Mouse (Mus musculus) naive thymus-derived CD4-positive, alpha-beta T cell, adult 2 months (primary cell): ENCODE measurements around the gene Fnip1.
"Not testable (repeated sequence)": the region's sequence is repeated elsewhere in the genome, so short reads cannot be mapped to it uniquely, and the experiment has no call there.

Experiments
- DNase-seq: peaks from one replicate; pipeline ENCODE4 v3.0.0-alpha.2; 2011; ENCODE audit warnings: low read depth

Gene Fnip1

DNA sequence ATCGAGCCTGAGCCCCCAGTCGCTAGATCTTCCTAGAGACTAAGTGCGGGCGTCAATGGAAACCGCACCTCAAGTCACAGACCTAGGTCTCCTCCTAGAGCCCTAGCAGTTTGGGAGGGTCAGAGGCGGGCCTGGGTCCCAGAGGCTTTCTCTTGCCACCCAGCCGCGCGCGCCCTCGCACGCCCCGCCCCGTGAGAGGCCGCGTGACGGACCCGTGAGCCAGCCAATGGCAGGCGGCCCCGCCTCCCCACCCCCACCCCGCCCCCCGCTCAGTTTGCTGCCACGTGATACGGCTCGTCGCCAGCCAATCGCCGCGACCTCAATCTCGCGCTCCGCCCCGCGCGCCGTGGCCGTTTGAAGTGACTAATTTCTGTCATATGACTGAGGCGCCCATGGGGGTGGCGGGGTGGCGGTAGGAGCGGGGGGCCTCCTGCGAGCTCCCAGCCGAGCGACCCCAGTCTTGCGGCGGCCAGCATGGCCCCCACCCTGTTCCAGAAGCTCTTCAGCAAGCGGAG is at the start of gene Fnip1:
Fnip1 (plus strand) TSS at position 377 of the 515 bp plus-strand sequence.
- DNase-seq = peak; percentile 94

GRCm38 (mm10) chr11:54390386-54390785 is 47.6 kb upstream of the Fnip1 start:
- no peak for DNase-seq

GRCm38 (mm10) chr11:54391326-54391725 is 46.7 kb upstream of the Fnip1 start:
- DNase-seq = no peak

DNA sequence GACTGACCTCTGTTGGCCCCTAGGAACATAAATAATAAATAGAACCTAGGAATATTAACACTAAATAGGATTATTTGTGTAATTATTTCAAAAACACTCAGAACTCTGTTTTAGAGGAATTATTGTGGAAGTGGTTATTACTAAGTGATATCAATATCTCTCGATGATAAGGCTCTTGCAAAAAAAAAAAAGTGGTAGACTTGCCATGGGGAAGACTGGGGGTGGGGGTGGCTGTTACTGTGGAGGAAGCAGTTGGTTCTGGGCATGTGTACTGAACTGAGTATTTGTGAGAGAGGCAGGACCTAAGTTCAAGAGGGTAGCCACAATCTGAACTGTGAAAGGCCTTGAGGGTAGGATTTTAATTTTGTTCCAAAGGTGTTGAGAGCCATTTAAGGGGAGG is 41.3 kb upstream of the Fnip1 start:
- DNase-seq = no peak

DNA sequence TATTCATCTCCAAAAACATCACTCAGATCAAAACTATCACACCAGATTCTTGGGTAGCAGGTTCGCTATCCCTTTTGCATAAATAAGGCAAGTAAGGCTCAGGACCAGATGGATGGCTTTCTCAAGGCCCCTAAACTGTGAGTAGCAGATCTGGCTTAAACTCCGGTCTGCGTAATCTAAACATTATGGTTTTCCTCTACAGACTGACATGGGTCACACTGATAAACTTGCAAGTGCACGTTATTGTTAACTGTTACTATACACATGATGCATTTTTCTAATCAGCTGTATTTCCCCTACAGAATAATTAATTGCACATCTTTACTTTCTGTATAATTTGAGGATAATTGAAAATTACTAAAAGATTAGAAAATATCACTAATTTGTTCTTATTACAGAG is 39.9 kb upstream of the Fnip1 start:
- no peak for DNase-seq

DNA sequence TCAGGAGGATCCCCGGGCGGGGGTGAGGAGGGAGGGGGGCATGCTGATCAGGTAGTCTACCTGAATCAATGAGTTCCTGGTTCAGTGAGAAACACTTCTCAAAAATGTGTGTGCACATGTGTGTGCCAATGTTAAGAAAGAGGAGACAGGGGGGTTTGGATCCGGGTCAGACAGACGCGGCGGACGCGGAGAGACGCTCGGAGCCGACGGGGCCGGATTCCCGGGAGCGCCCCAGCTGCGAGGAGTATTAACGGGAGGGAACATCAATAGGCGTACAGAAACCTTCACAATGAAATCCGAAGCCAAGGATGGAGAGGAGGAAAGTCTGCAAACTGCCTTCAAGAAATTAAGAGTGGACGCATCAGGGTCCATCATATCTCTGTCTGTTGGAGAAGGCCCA is 37.2 kb upstream of the Fnip1 start:
- DNase-seq = not testable (repeated sequence)

DNA sequence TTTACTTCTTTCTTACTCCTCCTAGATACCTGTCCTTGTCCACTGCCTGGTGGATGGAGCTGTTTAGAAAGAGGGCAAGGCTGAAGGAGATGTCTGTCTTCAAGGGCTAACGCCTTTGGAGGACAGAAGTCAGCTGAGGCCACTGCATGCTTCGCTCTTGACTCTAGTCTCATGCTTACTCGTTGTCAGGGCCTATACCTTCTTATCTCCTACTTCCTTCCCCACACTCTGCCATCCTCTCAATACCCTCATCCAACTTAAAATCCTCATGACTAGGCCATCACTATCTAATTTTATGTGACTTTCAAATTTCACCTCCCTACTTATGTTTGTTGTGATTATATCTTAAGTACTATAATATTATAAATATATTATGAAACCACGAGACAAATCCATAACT is 33.1 kb upstream of the Fnip1 start:
- no peak for DNase-seq

DNA sequence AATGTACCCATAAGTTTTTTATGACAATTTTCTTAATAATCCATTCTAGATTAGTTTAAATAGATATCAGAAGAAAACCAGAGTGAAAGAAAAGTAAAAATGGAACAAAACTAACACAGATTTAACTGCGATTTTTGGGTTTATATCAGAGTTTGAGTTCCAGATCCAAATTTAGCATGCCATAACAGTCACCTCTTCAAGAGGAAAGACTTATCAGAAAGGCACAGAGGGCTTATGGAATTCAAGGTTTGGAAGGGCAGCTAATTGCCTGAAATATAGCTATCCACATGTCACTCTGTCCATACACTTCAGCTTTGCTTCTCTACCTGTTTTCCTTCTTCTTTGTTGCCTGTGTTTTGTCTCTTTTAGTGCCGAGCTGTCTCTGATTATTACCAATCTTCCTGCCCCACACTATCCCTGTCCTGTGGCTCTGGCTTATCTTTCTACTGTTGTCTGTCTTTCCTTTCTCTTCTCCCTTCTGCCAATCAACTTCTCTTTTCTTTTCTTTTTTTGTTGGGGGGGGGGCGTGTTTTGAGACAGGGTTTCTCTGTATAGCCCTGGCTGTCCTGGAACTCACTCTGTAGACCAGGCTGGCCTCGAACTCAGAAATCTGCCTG is 31.0 kb upstream of the Fnip1 start:
- no peak for DNase-seq

DNA sequence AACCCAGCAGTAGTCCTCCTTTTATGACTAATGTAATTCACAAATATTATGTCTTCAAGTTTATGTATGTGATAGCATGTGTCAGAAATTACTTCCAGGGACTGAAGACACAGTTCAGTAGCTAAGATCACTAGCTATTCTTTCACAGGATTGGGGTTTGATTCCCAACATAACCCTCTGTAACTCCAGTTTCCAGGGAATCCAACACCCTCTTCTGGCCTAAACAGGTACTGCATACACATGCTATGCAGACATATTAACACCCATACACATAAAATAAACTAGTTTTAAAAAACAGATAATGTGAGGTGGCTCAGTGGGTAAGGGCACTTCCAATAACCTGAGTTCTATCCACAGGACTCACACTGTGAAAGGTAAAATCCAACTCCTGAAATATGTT is 27.4 kb upstream of the Fnip1 start:
- peak; percentile 18 for DNase-seq

DNA sequence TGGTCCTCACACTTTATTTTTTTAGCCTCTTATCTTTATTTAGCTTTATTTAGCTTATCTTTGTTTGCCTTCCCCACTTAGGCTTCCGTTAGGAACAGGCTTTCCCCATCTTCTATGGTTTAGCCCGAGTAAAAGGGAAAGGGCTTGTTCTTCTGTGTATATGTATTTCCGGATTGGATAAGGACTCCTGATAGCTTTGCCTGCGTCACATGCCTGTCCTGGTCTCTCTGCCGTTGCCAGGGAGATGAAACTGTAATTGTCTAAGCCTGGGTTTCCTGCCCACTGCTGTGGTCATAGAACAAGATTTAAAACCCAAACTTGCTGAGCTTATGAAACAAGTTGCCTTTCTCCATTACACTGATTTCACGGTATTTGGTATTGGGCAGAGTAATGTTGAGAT is 25.0 kb upstream of the Fnip1 start:
- DNase-seq = no peak

- no peak for DNase-seq
Observed at GRCm38 (mm10) chr11:54423007-54423406, 15.0 kb upstream of the Fnip1 start.

DNA sequence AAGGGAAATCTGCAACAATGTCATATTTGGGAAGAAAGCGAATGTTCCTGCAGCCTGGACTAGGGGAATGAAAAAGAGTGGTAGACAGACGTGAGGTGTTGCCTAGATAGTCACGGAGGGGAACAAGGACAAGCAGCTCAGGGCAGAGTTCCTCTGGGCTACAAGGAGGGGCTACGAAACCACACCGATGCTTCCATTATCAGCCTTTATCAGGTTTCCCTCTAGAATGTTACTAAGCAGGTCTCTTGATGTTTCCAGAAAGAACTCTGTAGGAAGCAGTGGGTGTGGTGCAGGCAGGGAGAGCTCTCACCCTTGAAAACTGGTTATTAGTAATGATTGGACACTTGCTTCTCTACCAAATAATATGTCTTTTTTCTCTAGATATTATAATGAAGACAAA is 11.7 kb upstream of the Fnip1 start:
- no peak for DNase-seq

DNA sequence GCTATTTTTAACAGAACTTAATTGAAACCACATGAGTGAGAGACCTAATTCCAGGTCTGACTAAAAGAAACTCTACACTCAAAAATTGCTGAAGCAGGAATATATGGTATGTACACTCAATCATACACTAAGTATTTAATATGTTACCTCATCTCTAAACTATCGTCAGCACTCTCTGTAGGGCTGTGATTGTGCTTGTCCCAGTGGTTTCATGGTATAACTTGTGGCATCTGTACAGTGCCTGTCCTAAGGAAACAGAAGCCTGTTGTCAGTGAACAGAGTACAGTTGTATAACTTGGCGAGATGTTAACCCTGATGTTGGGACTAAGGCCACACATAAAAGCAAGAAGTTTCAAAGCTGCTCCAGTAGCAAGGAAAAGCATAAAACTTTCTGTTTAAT is 10.9 kb upstream of the Fnip1 start:
- DNase-seq = no peak

DNA sequence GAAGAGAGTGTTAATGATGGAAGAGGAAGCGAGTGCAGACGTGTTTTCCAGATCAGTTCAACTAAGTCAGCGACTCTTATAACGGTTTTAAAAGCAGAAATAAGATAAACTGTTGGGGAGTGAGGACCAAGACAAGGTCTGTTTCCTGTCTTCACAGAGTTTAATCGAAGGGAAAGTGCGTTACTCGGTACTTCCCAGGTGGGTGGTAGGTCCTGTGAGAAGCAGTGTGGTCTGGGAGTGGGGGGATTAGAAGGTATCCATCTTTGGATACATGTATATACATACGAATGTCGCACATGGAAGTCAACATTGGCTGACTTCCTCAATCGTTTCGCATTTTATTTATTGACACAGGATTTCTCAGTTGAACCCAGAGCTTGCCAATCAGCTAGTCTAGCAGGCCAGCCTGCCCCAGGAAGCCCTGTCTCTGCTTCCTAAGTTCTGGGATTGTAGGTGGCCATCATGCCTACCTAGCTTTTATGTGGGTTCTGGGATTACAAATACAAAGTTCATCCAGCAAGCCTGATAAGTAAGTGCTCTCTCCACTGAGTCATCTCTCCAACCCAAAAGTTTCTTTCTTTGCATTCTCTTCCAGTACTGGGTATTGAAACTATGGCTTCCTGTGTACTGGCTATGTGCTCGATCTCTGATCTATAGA is 10.2 kb upstream of the Fnip1 start:
- DNase-seq = no peak

DNA sequence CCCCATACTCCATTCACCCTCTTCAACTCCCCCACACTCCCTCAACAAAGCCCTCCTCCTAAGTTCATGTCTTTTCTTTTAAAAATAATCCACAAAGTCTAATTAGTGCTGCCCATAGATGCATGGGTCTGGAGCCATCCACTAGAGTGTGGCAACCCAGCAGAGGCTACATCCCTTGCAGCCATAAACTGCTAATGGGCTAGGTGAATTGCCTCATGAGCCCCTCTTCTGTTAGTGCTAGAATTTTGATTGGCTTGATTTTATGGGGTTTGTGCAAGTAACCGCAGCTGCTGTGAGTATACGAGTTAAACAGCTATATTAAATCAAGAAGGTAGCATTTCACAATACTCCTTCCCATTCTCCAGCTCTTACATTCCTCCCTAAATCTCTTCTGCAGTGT is 8.8 kb upstream of the Fnip1 start:
- no peak for DNase-seq

GRCm38 (mm10) chr11:54435797-54436196 is 2.2 kb upstream of the Fnip1 start:
- no peak for DNase-seq

DNA sequence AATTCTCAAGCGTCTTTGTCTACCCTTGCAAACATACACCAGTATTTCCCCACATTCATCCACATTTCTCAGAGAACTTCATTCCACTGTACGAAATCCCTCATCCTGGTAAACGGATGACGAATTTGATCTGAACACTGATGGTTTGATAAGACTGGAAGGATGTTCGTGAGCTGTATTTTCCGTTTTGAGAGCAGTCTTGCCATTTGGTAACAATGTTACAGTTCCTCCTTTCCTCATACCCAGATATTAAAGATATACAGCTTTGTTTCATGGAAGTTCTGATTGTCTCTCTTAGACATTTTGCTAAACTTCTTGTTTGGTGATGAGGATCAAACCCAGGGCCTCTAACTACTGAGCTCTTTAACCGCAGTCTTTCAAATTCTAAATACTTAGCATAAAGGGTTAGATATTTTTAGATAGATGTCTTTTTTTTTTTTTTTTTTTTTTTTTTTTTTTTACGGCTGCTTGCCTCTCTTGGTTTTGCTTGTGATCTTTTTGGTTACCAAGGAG is 633 bp upstream of the Fnip1 start:
- DNase-seq = no peak

DNA sequence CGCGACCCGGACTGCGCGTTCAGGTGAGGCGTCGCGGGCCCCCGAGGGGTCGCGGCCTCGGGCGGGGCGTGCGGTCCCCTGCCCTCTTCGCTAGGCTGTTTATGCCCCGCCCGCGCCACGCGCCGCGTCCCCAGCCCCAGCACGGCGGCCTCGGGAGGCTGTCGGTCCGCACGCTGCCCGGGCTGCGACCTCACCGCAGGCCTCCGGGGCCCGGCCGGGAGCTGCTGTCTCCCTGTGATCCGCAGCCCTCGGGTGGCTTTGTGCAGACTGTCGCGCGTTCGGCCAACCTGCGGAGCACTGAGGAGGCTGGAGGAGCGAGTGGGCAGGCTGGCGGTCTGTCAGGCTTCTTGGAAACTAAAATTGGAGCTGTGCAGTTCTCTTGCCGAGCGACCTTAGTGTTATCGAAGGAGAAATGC is 375 bp downstream of the Fnip1 start:
- DNase-seq = peak; percentile 66

DNA sequence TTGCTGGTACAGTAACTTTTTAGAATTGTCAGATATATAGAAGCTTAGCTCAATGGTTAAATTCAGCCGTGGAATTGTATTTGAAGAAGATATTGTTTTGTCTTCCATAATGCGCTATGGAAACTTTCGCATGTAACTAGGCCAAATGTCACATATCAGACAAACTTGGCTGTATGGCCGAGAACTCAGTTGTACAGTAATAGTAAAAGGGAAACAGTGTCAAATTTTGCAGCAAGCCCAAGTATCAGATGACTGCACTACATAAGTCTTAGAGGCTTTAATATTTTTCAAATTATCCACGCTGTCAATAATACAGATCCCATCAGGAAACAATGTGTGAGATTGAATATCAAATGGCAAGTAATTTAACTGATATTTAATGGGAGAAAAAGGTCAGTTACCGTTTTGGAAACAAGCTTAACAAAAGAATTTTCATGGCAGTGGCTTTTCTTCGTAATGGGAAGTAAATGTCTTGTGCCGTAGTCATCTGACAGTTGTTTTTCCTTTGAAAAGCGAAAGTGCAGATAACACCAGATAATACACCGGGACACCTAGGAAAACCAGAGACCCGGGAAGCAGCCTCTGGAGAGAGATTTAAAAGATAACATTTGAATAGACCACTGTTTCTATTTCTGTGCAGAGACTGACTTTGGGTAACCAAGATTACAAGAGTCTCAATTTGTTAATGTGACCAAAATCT is 1.1 kb downstream of the Fnip1 start:
- no peak for DNase-seq

DNA sequence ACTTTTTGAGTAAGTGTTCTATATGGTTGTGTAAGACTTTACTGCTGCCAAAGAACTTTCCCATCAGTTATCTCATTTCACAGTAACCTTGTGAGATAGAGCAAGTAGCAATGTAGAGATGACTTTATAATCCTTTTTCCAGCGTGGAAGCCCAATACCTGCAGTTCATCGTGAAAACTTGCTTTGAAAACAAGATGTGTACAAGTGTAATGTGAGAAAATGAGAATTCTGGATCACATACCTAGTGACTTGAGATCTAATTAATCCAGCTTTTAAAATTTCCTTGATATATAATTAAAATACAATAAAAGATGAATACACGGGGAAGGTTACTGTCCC is 1.7 kb downstream of the Fnip1 start:
- no peak for DNase-seq

GRCm38 (mm10) chr11:54450757-54451156 is 12.8 kb downstream of the Fnip1 start:
- DNase-seq = not testable (repeated sequence)

- DNase-seq = no peak
Observed at GRCm38 (mm10) chr11:54454516-54454915, 16.5 kb downstream of the Fnip1 start.

- DNase-seq = no peak
Observed at GRCm38 (mm10) chr11:54456875-54457274, 18.9 kb downstream of the Fnip1 start.
